Mouse (Mus musculus) C2C12 (cell line): ENCODE measurements around the gene Ivd. TPM values are rescaled to one million over a fixed set of nuclear protein-coding genes. Genes with fewer than 3 reads are reported as not detected.

Experiments
- H3K27me3 ChIP-seq: one replicate; pipeline ENCODE4 v1.6.1; 2011; ENCODE audit not compliant: control insufficient read depth, insufficient read depth, insufficient read length
- H3K36me3 ChIP-seq: one replicate; pipeline ENCODE4 v1.6.1; 2011; ENCODE audit not compliant: control insufficient read depth, insufficient read depth
- H3K4me3 ChIP-seq: one replicate; pipeline ENCODE4 v1.5.1; 2011; ENCODE audit warnings: mild to moderate bottlenecking, control low read depth; ENCODE audit not compliant: poor library complexity, insufficient read depth, severe bottlenecking
- H3K79me2 ChIP-seq: one replicate; pipeline ENCODE4 v1.6.1; 2011; ENCODE audit not compliant: control insufficient read depth, insufficient read depth
- H3K79me3 ChIP-seq: one replicate; pipeline ENCODE4 v1.6.1; 2011; ENCODE audit warnings: low read depth, control low read depth
- H3ac ChIP-seq: one replicate; pipeline ENCODE3; 2011; ENCODE audit warnings: low read depth; ENCODE audit not compliant: control insufficient read depth, insufficient read length
- CEBPB ChIP-seq: IDR thresholded peaks from one replicate; pipeline ENCODE4 v1.6.1; 2011; ENCODE audit warnings: low read depth, mild to moderate bottlenecking, control low read depth, moderate library complexity
- CTCF ChIP-seq: IDR thresholded peaks from one replicate; pipeline ENCODE4 v1.5.1; 2011; ENCODE audit not compliant: control insufficient read depth, insufficient read depth, insufficient read length
- FOSL1 ChIP-seq: IDR thresholded peaks from one replicate; pipeline ENCODE4 v1.8.0; 2011; ENCODE audit warnings: mild to moderate bottlenecking, low read length; ENCODE audit not compliant: poor library complexity, insufficient read depth, severe bottlenecking
- MAX ChIP-seq: IDR thresholded peaks from one replicate; pipeline ENCODE4 v1.6.1; 2011; ENCODE audit warnings: mild to moderate bottlenecking, control low read depth
- MYOD1 ChIP-seq: IDR thresholded peaks from one replicate; pipeline ENCODE4 v1.6.1; 2011; ENCODE audit warnings: low read depth; ENCODE audit not compliant: control insufficient read depth, insufficient read length
- MYOG ChIP-seq: IDR thresholded peaks from one replicate; pipeline ENCODE4 v1.6.1; 2011; ENCODE audit not compliant: control insufficient read depth, insufficient read length; ENCODE audit errors: extremely low read depth
- USF1 ChIP-seq: IDR thresholded peaks from one replicate; pipeline ENCODE4 v1.6.1; 2011; ENCODE audit warnings: low read depth, mild to moderate bottlenecking, control low read depth, moderate library complexity
- polyA plus RNA-seq: library from polyadenylated mRNA; unstranded; fragments of >200 nt; fragmentation: generic; extraction: Trizol; gene quantifications from one replicate; pipeline ENCODE4 v1.2.1, GENCODE M21; 2012; ENCODE audit warnings: missing spikeins

Ivd gene
- polyA plus RNA-seq, 1 experiment = 15.2 TPM

- no peak overlapping the region for H3K4me3 ChIP-seq
- peaks cover 4% of the 10 kb centered on the region for H3K79me3 ChIP-seq
- TF ChIP-seq FOSL1 (no peak), USF1 (no peak), MAX (no peak), MYOG (no peak), MYOD1 (no peak)
- H3K79me2 ChIP-seq = peaks cover 45% of the 10 kb centered on the region
- H3ac ChIP-seq = no peak overlapping the region
- H3K27me3 ChIP-seq = no peaks in the 10 kb centered on the region
- H3K36me3 ChIP-seq = peaks cover 1% of the 10 kb centered on the region
Observed at GRCm38 (mm10) chr2:118914685-118915084, 52.9 kb downstream of the Ivd start.

- peaks cover 29% of the 10 kb centered on the region for H3K79me2 ChIP-seq
- H3K79me3 ChIP-seq = peaks cover 2% of the 10 kb centered on the region
- no peak overlapping the region for H3K4me3 ChIP-seq
- H3K36me3 ChIP-seq = peaks cover 14% of the 10 kb centered on the region
- H3ac ChIP-seq = no peak overlapping the region
- TF ChIP-seq FOSL1 = no peak
- no peak for TF ChIP-seq MYOG
- no peak for TF ChIP-seq MYOD1
- TF ChIP-seq USF1 = no peak
- no peak for TF ChIP-seq CTCF
- no peak for TF ChIP-seq CEBPB
- no peak for TF ChIP-seq MAX
- H3K27me3 ChIP-seq = no peaks in the 10 kb centered on the region
Observed at GRCm38 (mm10) chr2:118916436-118916835, 54.7 kb downstream of the Ivd start.

GRCm38 (mm10) chr2:118918543-118918942 is 56.8 kb downstream of the Ivd start:
- H3K27me3 ChIP-seq = no peaks in the 10 kb centered on the region
- peaks cover 24% of the 10 kb centered on the region for H3K36me3 ChIP-seq
- peaks cover 9% of the 10 kb centered on the region for H3K79me2 ChIP-seq
- no peak for TF ChIP-seq USF1
- no peak for TF ChIP-seq FOSL1
- no peak for TF ChIP-seq MAX
- no peak for TF ChIP-seq CEBPB
- H3K4me3 ChIP-seq = no peak overlapping the region
- peaks cover 2% of the 10 kb centered on the region for H3K79me3 ChIP-seq
- H3ac ChIP-seq = no peak overlapping the region

GRCm38 (mm10) chr2:118920428-118920827 is 58.7 kb downstream of the Ivd start:
- TF ChIP-seq MYOG (no peak), CEBPB (no peak), CTCF (no peak), USF1 (no peak), MAX (no peak), MYOD1 (no peak), FOSL1 (no peak)
- Histone ChIP-seq H3K79me3 (no peaks in the 10 kb centered on the region), H3K4me3 (no peak overlapping the region), H3ac (no peak overlapping the region), H3K36me3 (peaks cover 24% of the 10 kb centered on the region), H3K79me2 (no peaks in the 10 kb centered on the region), H3K27me3 (no peaks in the 10 kb centered on the region)

GRCm38 (mm10) chr2:118925952-118926351 is 64.2 kb downstream of the Ivd start:
- peaks cover 15% of the 10 kb centered on the region for H3K36me3 ChIP-seq
- peaks cover 19% of the 10 kb centered on the region for H3K79me2 ChIP-seq
- TF ChIP-seq MYOG (no peak), MYOD1 (no peak)
- H3ac ChIP-seq = peak overlapping the region; percentile 51
- H3K27me3 ChIP-seq = no peaks in the 10 kb centered on the region
- peaks cover 10% of the 10 kb centered on the region for H3K79me3 ChIP-seq
- no peak overlapping the region for H3K4me3 ChIP-seq

- Histone ChIP-seq H3K36me3 (peaks cover 10% of the 10 kb centered on the region), H3K4me3 (peak within 1 kb of the TSS; percentile 66), H3ac (peak within 1 kb of the TSS; percentile 88), H3K79me2 (peaks cover 19% of the 10 kb centered on the region), H3K27me3 (no peaks in the 10 kb centered on the region), H3K79me3 (peaks cover 10% of the 10 kb centered on the region)
- TF ChIP-seq MYOG = no peak
- no peak for TF ChIP-seq MAX
- no peak for TF ChIP-seq CTCF
- TF ChIP-seq FOSL1 = no peak
- TF ChIP-seq CEBPB = no peak
- TF ChIP-seq USF1 = no peak
- TF ChIP-seq MYOD1 = no peak
Observed at GRCm38 (mm10) chr2:118926361-118926997, 64.7 kb downstream of the Ivd start, which contains the start of gene Chst14. TSS of gene Chst14 (plus strand) at chr2:118926496.
